Comparison of ENCODE assay signal across 11 mouse cellular contexts in the genomic region with DNA sequence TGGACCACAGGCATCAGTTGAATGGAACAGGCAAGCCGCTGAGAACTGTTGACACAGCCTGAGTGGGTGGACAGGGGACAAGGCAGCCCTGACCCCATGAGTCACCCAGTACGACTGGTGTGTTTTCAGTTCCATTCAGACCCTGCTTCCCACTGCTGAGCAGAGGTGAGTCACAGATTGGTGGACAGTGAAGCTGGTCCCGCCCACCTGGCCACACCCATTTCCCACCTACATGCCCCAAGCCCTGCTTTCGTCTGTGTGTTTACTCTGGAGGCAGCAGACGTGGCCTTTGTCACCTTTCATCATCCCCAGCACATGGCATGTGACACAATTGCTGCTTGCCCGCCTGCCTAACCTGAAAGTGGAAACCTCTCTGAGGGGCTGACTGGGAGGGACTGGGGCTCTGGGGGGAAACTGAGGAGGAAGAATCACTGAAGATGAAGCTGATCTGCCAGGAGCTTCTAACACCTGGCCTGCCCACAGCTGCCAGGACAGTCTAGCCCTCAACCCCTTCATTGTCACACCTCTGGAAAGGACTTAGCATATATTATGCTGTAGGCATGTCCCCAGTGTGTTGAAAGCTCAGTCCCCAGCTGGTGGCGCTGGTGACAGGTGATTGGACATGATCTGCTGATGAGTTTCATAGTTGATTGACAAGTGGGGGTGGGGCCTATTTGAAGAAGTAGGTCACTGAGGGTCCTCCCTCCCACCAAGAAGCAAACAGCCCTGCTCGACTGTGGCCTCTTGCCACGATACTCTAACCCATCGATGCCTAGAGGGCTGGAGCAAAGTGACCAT.
DNase-seq lines count a peak whose midpoint lies in the region; ATAC-seq and TF ChIP-seq lines count a peak whose summit lies in the region.
"Had no signal": no experiment of that assay in that cellular context is flagged by ENCODE, and none has a peak within 500 bp of the region (broad histone marks: within the 10 kb centered on the region; RNA-seq: fewer than 3 reads in every experiment).

No protein-coding gene starts in this region.

- no peak for DNase-seq in kidney, postnatal 4 days
- DNase-seq in liver, postnatal 0 days: peak; percentile 84
- no peak for DNase-seq in gastrocnemius, adult 18-20 months (ENCODE audit: low spot score)
- DNase-seq in forebrain, embryonic 10.5 days (ENCODE audit: extremely low spot score, low spot score): no peak
- DNase-seq in kidney, postnatal 10 days: no peak
- DNase-seq: cerebellum, postnatal 25 days had no signal

- TF ChIP-seq CTCF in C2C12 (IDR thresholded peaks at IDR 0.05; ENCODE audit: control insufficient read depth, insufficient read depth, insufficient read length): no peak
- peak; percentile 50 for TF ChIP-seq CTCF in liver, postnatal 0 days (IDR thresholded peaks at IDR 0.05; ENCODE audit: low read depth)

- H3K4me2 ChIP-seq in kidney, embryonic 16.5 days (replicated peaks; ENCODE audit: low read depth, low read length): no peak overlapping the region
- H3K4me2 ChIP-seq in liver, postnatal 0 days (ENCODE audit: low read depth, low read length): no peak overlapping the region
- H3K4me2 ChIP-seq: heart, embryonic 13.5 days; midbrain, embryonic 13.5 days had no signal

- no peak overlapping the region for H3K4me3 ChIP-seq in kidney, embryonic 16.5 days (ENCODE audit: low read length)
- no peak overlapping the region for H3K4me3 ChIP-seq in C2C12 (ENCODE audit: insufficient read depth, poor library complexity, severe bottlenecking)
- no peak overlapping the region for H3K4me3 ChIP-seq in liver, postnatal 0 days (ENCODE audit: low read depth, low read length)
- no peak overlapping the region for H3K4me3 ChIP-seq in forebrain, embryonic 10.5 days
- H3K4me3 ChIP-seq: heart, embryonic 13.5 days; midbrain, embryonic 13.5 days had no signal

- H3K79me2 ChIP-seq in C2C12 (ENCODE audit: control insufficient read depth, insufficient read depth): no peaks in the 10 kb centered on the region

- 0 out of 2 replicates have a peak, but pooled peaks have one; percentile 29 for ATAC-seq in kidney, embryonic 16.5 days (ENCODE audit: low FRiP score, low TSS enrichment)
- peak; percentile 66 for ATAC-seq in common myeloid progenitor, adult 5-6 weeks (replicated peaks; ENCODE audit: low read depth, poor library complexity, severe bottlenecking)
- ATAC-seq in liver, postnatal 0 days: peak; percentile 96
- ATAC-seq: midbrain, embryonic 13.5 days had no signal

- H3K27me3 ChIP-seq in kidney, embryonic 16.5 days (ENCODE audit: insufficient read depth, low read length): no peaks in the 10 kb centered on the region
- H3K27me3 ChIP-seq in C2C12 (ENCODE audit: control insufficient read depth, insufficient read depth, insufficient read length): no peaks in the 10 kb centered on the region
- no peaks in the 10 kb centered on the region for H3K27me3 ChIP-seq in liver, postnatal 0 days (ENCODE audit: insufficient read depth, low read length)
- H3K27me3 ChIP-seq in forebrain, embryonic 10.5 days (ENCODE audit: poor library complexity, severe bottlenecking): no peaks in the 10 kb centered on the region
- H3K27me3 ChIP-seq: midbrain, embryonic 13.5 days had no signal

- H3K9me3 ChIP-seq in kidney, embryonic 16.5 days (ENCODE audit: low read length): no peaks in the 10 kb centered on the region
- no peaks in the 10 kb centered on the region for H3K9me3 ChIP-seq in liver, postnatal 0 days (ENCODE audit: low read length)
- no peaks in the 10 kb centered on the region for H3K9me3 ChIP-seq in forebrain, embryonic 10.5 days
- H3K9me3 ChIP-seq: heart, embryonic 13.5 days; midbrain, embryonic 13.5 days had no signal

- H3K79me3 ChIP-seq in C2C12 (ENCODE audit: low read depth): no peaks in the 10 kb centered on the region

- TF ChIP-seq EP300 in liver, postnatal 0 days (IDR thresholded peaks at IDR 0.05; ENCODE audit: low read depth): peak; percentile 82

- WGBS in kidney, embryonic 16.5 days: 32% methylated on average over 10 of the region's 10 CpGs
- 21% methylated on average over 10 of the region's 10 CpGs for WGBS in liver, postnatal 0 days (ENCODE audit: insufficient replicate concordance)
- WGBS in forebrain, embryonic 10.5 days: 45% methylated on average over 10 of the region's 10 CpGs

- H3ac ChIP-seq in C2C12 (ENCODE audit: control insufficient read depth, insufficient read length, low read depth): no peak overlapping the region

- no peaks in the 10 kb centered on the region for H3K4me1 ChIP-seq in kidney, embryonic 16.5 days (ENCODE audit: insufficient read depth, low read length)
- H3K4me1 ChIP-seq in liver, postnatal 0 days (ENCODE audit: insufficient read depth): no peaks in the 10 kb centered on the region
- peaks cover 14% of the 10 kb centered on the region for H3K4me1 ChIP-seq in forebrain, embryonic 10.5 days

- no peak overlapping the region for H3K9ac ChIP-seq in kidney, embryonic 16.5 days (replicated peaks; ENCODE audit: low read length)
- no peak overlapping the region for H3K9ac ChIP-seq in liver, postnatal 0 days (replicated peaks)
- H3K9ac ChIP-seq: heart, embryonic 13.5 days; midbrain, embryonic 13.5 days had no signal

- H3K36me3 ChIP-seq in kidney, embryonic 16.5 days (ENCODE audit: insufficient read depth, low read length): no peaks in the 10 kb centered on the region
- no peaks in the 10 kb centered on the region for H3K36me3 ChIP-seq in C2C12 (ENCODE audit: control insufficient read depth, insufficient read depth)
- H3K36me3 ChIP-seq in liver, postnatal 0 days (replicated peaks; ENCODE audit: insufficient read depth, low read length): no peaks in the 10 kb centered on the region
- H3K36me3 ChIP-seq in forebrain, embryonic 10.5 days (replicated peaks): no peaks in the 10 kb centered on the region
- H3K36me3 ChIP-seq: heart, embryonic 13.5 days; midbrain, embryonic 13.5 days had no signal

- H3K27ac ChIP-seq in kidney, embryonic 16.5 days (ENCODE audit: low read length): no peak overlapping the region
- peak overlapping the region; percentile 82 for H3K27ac ChIP-seq in liver, postnatal 0 days (ENCODE audit: low read depth)
- no peak overlapping the region for H3K27ac ChIP-seq in forebrain, embryonic 10.5 days
- H3K27ac ChIP-seq: heart, embryonic 13.5 days; midbrain, embryonic 13.5 days had no signal

TF ChIP-seq in C2C12, 6 proteins besides CTCF, POLR2A, EP300 and RAD21:
- TF ChIP-seq CEBPB (IDR thresholded peaks at IDR 0.05; ENCODE audit: low read depth) (no peak), MAX (IDR thresholded peaks at IDR 0.05) (peak; percentile 2), MYOG (IDR thresholded peaks at IDR 0.05; ENCODE audit: control insufficient read depth, extremely low read depth, insufficient read length) (no peak), USF1 (IDR thresholded peaks at IDR 0.05; ENCODE audit: low read depth) (no peak), FOSL1 (IDR thresholded peaks at IDR 0.05; ENCODE audit: insufficient read depth, low read length, poor library complexity, severe bottlenecking) (peak; percentile 52), MYOD1 (IDR thresholded peaks at IDR 0.05; ENCODE audit: control insufficient read depth, insufficient read length, low read depth) (peak; percentile 34)
TF ChIP-seq in C2C12: peak in this region for 3.

Comparison
In these comparisons a context has a peak if more than half of its experiments do, and no peak if none do; other contexts are left out.
1. ATAC-seq: peak in every context shown above with its lines; median percentile 96 in liver, postnatal 0 days; 66 in common myeloid progenitor, adult 5-6 weeks; 29 in kidney, embryonic 16.5 days.